Mouse (Mus musculus) erythroblast, embryonic 14.5 days (primary cell): ENCODE results near the gene Dab1. TPM values are rescaled to one million over a fixed set of nuclear protein-coding genes. Genes with fewer than 3 reads are reported as not detected.

ENCODE experiments used
- H3K27me3 ChIP-seq: 2 replicates; pipeline ENCODE4 v1.6.1; 2012; ENCODE audit warnings: inconsistent platforms; ENCODE audit not compliant: control insufficient read depth
- H3K36me3 ChIP-seq: 2 replicates; pipeline ENCODE4 v1.6.1; 2012; ENCODE audit warnings: mild to moderate bottlenecking, inconsistent platforms; ENCODE audit not compliant: control insufficient read depth
- H3K4me1 ChIP-seq: 2 replicates; pipeline ENCODE4 v1.6.1; 2012; ENCODE audit warnings: inconsistent platforms; ENCODE audit not compliant: control insufficient read depth
- H3K4me3 ChIP-seq: replicated peaks from 2 replicates; pipeline ENCODE3; 2012; ENCODE audit warnings: moderate library complexity, mild to moderate bottlenecking, inconsistent platforms
- H3K9me3 ChIP-seq: 2 replicates; pipeline ENCODE4 v1.6.1; 2012; ENCODE audit warnings: low read length, inconsistent platforms, mixed read lengths; ENCODE audit not compliant: control insufficient read depth
- GATA1 ChIP-seq: IDR thresholded peaks from 2 replicates; pipeline ENCODE4 v1.6.1; 2012; ENCODE audit warnings: low read length, inconsistent platforms, mixed read lengths
- TAL1 ChIP-seq: IDR thresholded peaks from 3 replicates; pipeline ENCODE4 v1.6.1; 2012; ENCODE audit warnings: low read length, inconsistent platforms, mixed read lengths
- polyA plus RNA-seq: library from polyadenylated mRNA; stranded (reverse); fragments of >175 nt; gene quantifications from 2 replicates; pipeline ENCODE4 v1.2.3, GENCODE M21; 2012

Gene Dab1
- polyA plus RNA-seq = not detected in 2 replicates

- Histone ChIP-seq H3K36me3 (no peaks in the 10 kb centered on the region), H3K27me3 (peaks cover 26% of the 10 kb centered on the region), H3K4me1 (no peaks in the 10 kb centered on the region), H3K4me3 (no peak within 1 kb of the TSS), H3K9me3 (no peaks in the 10 kb centered on the region)
- TF ChIP-seq TAL1 (no peak), GATA1 (no peak)
Measured at GRCm38 (mm10) chr4:103619321-103619945, at the start of gene Dab1. Gene Dab1, plus strand, starts transcription at chr4:103619359.

DNA sequence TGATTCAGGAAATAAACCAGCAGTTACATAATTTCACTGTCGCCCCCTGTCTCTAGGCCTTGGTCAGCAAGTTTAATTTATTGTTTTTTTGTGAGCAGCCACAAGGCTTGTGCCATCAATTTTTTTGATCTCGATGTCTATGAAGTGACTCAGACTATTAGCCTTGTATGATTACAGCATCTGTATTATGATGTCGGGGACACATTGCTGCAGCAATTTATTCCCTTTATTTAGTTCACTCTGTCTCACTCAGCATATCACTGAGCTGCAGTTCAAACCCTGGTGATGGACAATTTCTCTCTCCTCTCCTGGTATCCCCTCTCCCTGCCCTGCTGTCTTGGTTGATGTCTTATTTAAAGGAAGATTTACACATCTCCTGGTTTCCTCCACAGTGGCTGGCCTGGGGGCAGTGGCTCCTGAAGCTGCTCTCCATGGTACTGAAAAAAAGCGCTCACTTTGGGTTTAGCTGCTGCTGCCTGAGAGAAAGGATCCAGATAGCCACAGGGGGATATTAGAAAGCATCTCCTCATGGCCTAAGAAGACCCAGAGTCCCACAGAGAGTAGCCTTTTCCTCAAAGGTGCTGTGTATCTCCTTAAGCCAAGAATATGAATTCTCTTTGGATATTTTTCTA lies 47.3 kb upstream of the Dab1 start:
- Histone ChIP-seq H3K4me3 (no peak overlapping the region), H3K27me3 (no peaks in the 10 kb centered on the region), H3K9me3 (peaks cover 12% of the 10 kb centered on the region), H3K4me1 (no peaks in the 10 kb centered on the region), H3K36me3 (no peaks in the 10 kb centered on the region)
- TF ChIP-seq GATA1 = no peak
- TF ChIP-seq TAL1 = no peak

DNA sequence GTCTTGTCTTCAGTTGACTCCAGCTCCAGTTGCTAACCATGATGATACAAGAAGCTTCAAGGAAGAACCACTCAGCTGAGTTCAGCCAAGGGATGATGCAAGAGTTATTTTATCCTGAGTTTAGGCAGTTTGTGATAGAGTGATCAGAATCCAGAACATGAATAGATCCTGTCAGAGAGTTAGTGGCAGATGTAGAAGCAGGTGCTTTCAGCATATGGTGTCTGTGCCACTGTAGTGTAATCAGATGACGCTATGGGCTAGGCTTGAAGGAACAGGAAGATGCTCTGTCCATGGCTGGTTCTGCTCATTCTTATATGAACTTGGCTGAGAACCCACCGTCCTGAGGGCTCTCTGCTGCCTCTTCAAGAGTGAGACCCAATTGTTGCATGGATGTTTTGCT lies 43.6 kb upstream of the Dab1 start:
- Histone ChIP-seq H3K4me3 (no peak overlapping the region), H3K9me3 (peaks cover 33% of the 10 kb centered on the region), H3K4me1 (no peaks in the 10 kb centered on the region), H3K36me3 (no peaks in the 10 kb centered on the region), H3K27me3 (no peaks in the 10 kb centered on the region)
- TF ChIP-seq GATA1 = no peak
- TF ChIP-seq TAL1 = no peak

- TF ChIP-seq GATA1 = no peak
- no peak for TF ChIP-seq TAL1
- Histone ChIP-seq H3K9me3 (peaks cover 35% of the 10 kb centered on the region), H3K4me1 (no peaks in the 10 kb centered on the region), H3K36me3 (no peaks in the 10 kb centered on the region), H3K4me3 (no peak overlapping the region), H3K27me3 (no peaks in the 10 kb centered on the region)
Measured at GRCm38 (mm10) chr4:103576305-103576704, 42.9 kb upstream of the Dab1 start.

GRCm38 (mm10) chr4:103577111-103577815 lies 41.9 kb upstream of the Dab1 start:
- H3K4me3 ChIP-seq = no peak overlapping the region
- no peaks in the 10 kb centered on the region for H3K4me1 ChIP-seq
- H3K36me3 ChIP-seq = no peaks in the 10 kb centered on the region
- peaks cover 35% of the 10 kb centered on the region for H3K9me3 ChIP-seq
- TF ChIP-seq TAL1 (no peak), GATA1 (no peak)
- no peaks in the 10 kb centered on the region for H3K27me3 ChIP-seq

DNA sequence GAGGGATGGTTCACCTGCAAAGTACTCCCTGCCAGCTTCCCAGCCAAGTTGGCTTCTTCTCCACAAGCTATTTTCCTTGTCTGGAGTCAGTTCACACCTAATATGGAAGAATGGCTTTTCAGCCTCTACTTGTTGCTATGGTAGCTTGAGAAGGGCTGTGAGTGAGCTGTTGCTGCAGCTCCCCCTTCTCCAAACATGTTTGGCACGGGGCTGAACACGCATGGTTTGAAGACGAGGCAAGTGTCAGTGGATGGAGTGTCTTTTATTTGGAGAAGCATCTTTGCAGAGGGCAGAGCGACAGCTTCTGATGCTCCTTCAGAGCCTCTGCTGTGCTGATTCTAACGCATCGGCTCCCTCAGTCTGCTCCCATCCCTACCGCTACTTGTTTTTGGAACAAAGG lies 41.3 kb upstream of the Dab1 start:
- H3K4me1 ChIP-seq = no peaks in the 10 kb centered on the region
- TF ChIP-seq TAL1 (no peak), GATA1 (no peak)
- H3K4me3 ChIP-seq = no peak overlapping the region
- peaks cover 35% of the 10 kb centered on the region for H3K9me3 ChIP-seq
- no peaks in the 10 kb centered on the region for H3K27me3 ChIP-seq
- no peaks in the 10 kb centered on the region for H3K36me3 ChIP-seq

DNA sequence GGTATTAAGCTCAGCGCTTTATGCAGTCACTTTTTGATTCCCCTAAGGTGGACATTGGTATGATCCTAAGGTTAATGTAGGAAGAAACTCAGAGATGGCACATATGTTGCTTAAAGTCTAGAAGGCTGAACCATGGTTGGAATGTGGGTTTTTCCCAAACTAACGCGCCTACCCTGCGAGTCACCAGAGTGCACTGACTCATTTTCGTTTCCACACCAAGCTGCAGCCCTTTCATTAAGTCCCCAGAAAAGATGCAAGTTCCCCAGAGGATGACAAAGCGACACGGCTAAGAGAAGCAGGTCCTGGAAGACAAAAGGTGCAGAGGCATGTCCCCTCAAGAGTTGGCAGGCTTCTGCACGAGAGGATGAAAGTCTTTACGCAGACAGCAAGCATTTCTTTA lies 39.1 kb upstream of the Dab1 start:
- no peaks in the 10 kb centered on the region for H3K4me1 ChIP-seq
- H3K9me3 ChIP-seq = peaks cover 35% of the 10 kb centered on the region
- H3K4me3 ChIP-seq = no peak overlapping the region
- H3K27me3 ChIP-seq = no peaks in the 10 kb centered on the region
- TF ChIP-seq TAL1 (no peak), GATA1 (no peak)
- no peaks in the 10 kb centered on the region for H3K36me3 ChIP-seq

DNA sequence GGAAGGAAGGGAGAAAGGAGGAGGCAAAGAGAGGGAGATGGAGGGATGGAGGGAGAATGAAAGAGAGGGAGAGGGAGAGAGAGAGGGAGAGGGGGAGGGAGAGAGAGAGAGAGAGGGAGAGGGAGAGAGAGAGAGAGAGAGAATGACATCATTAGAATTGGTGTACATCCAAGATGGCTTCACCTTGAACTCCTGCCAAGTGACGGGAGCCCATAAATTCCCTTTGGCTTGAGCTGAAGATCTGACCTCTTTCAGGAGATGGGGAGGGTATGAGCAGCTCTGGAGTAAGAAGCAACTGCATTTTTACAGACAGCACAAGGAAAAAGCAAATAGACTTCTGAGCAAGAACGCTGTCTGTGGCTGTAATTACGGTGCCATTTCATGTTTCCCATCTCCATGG lies 4.1 kb upstream of the Dab1 start:
- TF ChIP-seq GATA1 (no peak), TAL1 (no peak)
- no peaks in the 10 kb centered on the region for H3K4me1 ChIP-seq
- no peaks in the 10 kb centered on the region for H3K36me3 ChIP-seq
- no peak overlapping the region for H3K4me3 ChIP-seq
- H3K9me3 ChIP-seq = no peaks in the 10 kb centered on the region
- peaks cover 17% of the 10 kb centered on the region for H3K27me3 ChIP-seq

- Histone ChIP-seq H3K27me3 (peaks cover 26% of the 10 kb centered on the region), H3K4me3 (no peak overlapping the region), H3K36me3 (no peaks in the 10 kb centered on the region), H3K9me3 (no peaks in the 10 kb centered on the region; the same call in 1 of the 2 replicates), H3K4me1 (no peaks in the 10 kb centered on the region)
- TF ChIP-seq GATA1 (no peak), TAL1 (no peak)
Measured at GRCm38 (mm10) chr4:103619946-103620371, 800 bp downstream of the Dab1 start.
